Mouse (Mus musculus) frontal cortex, adult 2 months (tissue): ENCODE results near the gene Ap4s1. TPM values are rescaled to one million over a fixed set of nuclear protein-coding genes. Genes with fewer than 3 reads are reported as not detected.

ENCODE experiments used
- DNase-seq, 2 experiments: peaks; one replicate each; pipeline ENCODE4 v3.0.0; 2022; ENCODE audit warnings: low spot score in 1 of 2; ENCODE audit errors: extremely low spot score in 1 of 2
- polyA plus RNA-seq: library from polyadenylated mRNA; depleted of rRNA; stranded (reverse); fragments of >200 nt; gene quantifications from 2 replicates; pipeline ENCODE4 v1.2.3, GENCODE M21; 2012

The Ap4s1 gene
- polyA plus RNA-seq, 1 experiment = 57.1 TPM

DNA sequence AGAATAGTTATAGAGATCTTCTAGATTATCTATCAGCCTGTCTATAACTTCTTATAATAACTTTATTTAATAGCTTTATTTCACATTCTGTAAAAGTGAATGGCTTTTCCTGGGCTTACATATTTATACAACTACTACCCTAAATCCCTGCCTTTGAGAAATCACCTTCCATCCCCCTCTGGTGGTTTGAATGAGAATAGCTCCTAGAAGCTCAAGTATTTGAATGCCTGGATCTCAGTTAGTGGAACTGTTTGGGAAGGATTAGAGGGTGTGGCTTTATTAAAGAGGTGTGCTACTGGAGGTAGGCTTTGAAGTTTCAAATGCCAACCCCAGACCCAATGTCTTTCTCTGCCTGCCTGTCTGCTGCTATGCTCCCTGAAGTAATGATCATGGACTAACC lies 10.9 kb downstream of the Ap4s1 start:
- no peak for DNase-seq

DNA sequence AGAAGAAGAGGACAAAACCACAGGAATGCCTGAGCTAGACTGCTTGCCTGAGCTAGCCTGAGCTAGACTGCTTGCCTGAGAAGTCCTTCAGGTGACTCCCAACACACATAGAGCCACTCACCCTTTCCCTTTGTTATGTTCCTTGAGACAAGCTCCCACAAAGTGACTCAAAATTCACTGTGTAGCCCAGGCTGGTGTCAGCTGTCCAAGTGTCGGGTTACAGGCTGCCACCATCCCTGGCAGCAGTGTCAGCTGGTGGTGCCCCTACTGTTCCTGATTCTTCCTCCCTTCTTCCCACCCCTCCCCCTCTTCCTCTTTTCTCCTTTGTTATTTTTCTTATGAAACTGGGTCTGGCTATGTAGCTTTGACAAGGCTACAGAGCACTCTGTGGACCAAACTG lies 13.0 kb downstream of the Ap4s1 start:
- no peak for DNase-seq

DNA sequence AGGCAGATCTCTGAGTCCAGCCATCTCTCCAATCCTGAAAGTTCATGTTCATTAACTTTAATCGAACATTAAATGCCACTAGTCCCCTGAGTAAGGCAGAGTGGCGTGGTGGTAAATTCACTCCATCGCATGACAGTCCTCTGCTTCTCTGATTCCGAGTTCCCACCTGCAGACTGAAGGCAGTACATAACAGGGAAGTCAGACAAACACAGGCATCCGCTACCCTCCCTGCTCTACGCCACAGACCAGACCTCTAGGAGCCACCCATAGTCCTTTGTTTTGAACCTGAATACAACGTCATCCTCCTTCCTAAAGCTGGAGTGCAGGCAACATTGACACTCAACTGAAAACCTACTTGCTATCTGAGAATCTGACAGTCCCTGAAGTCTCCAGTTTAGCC lies 13.7 kb downstream of the Ap4s1 start:
- no peak for DNase-seq

DNA sequence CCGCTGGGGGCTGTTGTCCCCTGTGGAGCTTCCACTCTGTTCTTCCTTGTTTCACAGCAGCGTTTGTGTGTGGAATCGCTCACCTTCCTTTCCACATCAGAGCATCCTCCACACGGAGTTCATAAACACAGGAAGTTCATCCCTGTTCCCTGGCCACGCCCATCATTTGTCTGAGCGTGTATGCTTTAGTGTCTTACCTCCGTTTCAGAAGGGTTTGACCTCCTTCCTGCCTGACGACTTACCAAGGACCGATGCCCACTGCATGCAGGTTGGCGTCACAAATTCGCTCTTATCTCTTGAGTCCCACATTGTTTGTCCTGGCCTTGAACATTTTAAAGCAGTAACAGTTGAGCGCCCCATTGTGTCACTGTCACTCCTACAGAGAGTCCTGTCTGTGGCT lies 14.9 kb downstream of the Ap4s1 start:
- no peak for DNase-seq

GRCm38 (mm10) chr12:51706673-51707235 lies 15.9 kb downstream of the Ap4s1 start:
- DNase-seq = no peak

GRCm38 (mm10) chr12:51708941-51709686 lies 18.3 kb downstream of the Ap4s1 start:
- peak; percentile 86 to 89 for DNase-seq

- DNase-seq = peak in 1 of 2 experiments; percentile 53
Observed at GRCm38 (mm10) chr12:51709741-51710140, 18.9 kb downstream of the Ap4s1 start.

DNA sequence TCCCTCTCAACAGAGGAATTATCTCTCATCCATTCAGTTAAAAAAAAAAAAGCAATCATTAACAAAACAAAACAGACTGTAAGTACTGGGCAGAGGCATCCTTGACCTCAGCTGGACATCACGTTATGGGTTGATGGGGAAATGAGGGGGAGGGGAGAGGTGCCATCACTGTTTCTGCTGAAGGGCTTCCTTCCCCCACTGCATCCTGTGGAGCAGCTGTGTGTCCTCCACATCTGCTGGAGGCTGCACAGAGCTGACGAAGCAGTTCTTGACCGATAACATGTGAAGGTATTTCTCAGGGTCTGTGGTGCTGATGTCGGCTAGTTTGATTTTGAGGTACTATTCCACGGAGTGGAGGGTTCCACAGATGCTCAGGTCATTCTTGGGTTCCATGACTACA lies 19.3 kb downstream of the Ap4s1 start:
- DNase-seq = no peak

DNA sequence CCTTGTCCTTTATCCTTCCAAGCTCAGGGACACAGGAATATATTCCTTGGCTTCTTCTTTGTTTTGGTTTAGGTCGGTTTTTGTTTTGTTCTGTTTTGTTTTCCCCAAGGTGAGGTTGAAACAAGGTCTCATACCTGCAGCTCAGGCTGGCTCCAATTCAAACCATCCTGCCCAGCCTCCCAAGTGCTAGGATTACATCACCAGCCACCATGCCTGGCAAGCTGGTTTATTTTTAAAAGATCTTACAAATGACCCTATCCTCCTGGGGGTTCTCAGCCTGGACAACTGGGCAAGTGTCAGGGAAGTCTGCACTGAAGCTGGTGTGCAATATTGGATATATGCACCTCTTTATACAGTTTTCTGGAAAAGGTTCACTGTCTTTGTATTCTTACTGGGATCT lies 21.9 kb downstream of the Ap4s1 start:
- DNase-seq = no peak

DNA sequence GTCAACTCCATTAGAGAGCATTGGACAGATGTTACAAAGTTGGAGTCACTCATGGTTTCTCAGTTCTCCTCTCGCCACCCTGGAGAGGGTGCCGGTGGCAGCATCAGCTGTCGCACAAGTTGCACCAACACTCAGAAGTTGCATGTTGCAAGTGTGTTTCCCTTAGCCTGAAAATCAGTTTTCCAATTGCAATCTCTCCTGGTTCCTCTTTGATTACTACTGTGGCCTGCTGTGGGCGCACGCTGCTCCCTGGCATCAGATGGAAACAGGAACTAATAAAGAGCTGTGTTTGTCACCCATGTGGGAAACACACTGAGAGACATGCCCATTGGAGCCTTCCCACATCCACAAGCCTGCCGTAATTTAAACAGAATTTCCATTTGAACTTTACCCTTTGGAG lies 27.8 kb downstream of the Ap4s1 start:
- DNase-seq = no peak

DNA sequence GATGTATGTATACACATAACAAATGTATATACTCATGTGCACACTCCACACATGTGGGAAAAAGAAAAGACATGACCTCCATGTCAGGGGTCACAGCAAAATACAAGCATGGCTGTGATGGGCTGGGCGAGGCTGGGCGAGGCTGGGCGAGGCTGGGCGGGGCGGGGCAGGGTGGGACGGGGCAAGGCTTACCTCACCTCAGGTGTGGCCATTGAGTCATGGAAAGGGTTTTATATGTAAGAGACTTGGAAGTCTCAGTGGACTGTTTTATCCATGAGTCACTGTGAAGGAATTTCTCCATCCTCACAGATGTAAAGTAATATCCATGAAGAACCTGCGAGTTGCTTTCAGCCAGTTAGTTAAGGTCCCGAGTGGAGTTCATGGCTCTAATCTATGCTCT lies 31.0 kb downstream of the Ap4s1 start:
- DNase-seq = no peak

GRCm38 (mm10) chr12:51729058-51729457 lies 38.2 kb downstream of the Ap4s1 start:
- peak; percentile 58 to 64 for DNase-seq

- no peak for DNase-seq
Observed at GRCm38 (mm10) chr12:51729827-51730226, 39.0 kb downstream of the Ap4s1 start.

GRCm38 (mm10) chr12:51734605-51735211 lies 43.9 kb downstream of the Ap4s1 start:
- DNase-seq = no peak

- no peak for DNase-seq
Observed at GRCm38 (mm10) chr12:51735840-51736271, 45.0 kb downstream of the Ap4s1 start.

DNA sequence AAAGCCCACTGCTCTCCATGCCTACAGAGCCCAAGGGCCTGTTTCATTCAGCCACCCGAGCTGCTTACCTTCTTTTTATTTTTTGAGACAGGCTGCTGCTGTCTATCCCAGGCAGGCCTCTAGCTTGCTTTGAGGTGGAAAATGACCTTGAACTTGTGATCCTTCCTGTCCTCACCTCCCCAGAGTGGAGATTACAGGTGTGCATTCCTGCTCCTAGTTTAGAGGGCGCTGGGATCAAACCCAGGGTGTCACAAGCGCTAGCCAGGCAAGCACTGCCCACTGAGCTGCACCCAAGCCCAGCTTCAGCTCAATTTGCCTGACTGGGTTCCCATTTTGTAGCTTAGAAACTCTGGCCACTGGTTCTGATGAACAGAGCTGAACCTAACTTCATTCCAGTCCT lies 45.5 kb downstream of the Ap4s1 start:
- DNase-seq = no peak

GRCm38 (mm10) chr12:51736807-51737206 lies 46.0 kb downstream of the Ap4s1 start:
- DNase-seq = no peak

DNA sequence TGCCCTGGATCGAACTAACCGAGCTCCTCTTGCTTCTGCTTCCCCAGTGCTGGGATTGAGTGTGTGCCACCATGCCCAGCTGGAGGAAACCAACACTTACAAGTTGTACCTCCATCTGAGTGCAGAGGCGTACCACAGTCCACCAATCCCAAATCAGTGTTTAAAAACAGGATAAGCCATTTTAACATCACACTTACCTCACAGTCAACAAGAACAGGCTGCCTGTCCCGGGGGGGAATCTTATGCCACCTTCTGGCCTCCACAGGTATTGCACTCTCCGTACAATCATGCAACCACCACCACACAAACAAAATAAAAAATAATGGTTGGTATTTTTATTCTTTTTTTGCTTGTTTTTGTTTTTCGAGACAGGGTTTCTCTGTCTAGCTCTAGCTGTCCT lies 50.9 kb downstream of the Ap4s1 start:
- DNase-seq = no peak

DNA sequence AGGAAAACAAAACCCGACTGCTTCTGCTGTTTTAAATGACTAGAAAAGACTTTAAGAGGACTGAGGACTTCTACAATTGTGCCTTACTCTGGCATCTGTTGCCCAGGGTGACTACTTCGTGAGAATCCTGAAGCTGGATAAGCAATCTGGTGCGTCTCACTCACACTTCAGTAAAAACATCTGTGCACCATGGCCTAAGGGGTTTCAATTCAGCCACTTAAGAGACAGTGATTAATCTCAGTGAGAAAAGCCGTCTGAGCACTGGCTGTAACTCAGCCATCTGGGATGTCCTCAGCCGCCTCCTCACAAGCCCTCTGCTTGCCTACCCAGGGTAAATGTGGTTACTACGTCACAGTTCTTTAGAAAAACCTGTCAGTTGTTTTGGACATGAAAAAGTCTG lies 54.1 kb downstream of the Ap4s1 start:
- DNase-seq = no peak

DNA sequence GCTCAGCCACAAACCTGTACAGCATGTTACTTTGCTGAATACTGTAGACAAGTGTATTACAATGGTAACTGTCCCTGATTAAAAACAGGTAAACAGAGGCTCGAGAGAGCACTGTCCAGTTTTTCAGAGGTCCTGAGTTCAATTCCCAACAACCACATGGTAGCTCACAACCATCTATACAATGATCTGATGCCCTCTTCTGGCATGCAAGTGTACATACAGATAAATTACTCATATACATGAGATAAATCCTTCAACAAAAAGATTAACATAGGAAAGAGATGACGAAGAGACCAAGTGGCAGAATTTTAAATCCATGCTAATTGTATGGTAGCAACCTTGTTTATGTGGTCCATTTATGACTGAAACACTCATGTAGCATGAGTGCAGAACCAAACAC lies 56.5 kb downstream of the Ap4s1 start:
- no peak for DNase-seq

DNA sequence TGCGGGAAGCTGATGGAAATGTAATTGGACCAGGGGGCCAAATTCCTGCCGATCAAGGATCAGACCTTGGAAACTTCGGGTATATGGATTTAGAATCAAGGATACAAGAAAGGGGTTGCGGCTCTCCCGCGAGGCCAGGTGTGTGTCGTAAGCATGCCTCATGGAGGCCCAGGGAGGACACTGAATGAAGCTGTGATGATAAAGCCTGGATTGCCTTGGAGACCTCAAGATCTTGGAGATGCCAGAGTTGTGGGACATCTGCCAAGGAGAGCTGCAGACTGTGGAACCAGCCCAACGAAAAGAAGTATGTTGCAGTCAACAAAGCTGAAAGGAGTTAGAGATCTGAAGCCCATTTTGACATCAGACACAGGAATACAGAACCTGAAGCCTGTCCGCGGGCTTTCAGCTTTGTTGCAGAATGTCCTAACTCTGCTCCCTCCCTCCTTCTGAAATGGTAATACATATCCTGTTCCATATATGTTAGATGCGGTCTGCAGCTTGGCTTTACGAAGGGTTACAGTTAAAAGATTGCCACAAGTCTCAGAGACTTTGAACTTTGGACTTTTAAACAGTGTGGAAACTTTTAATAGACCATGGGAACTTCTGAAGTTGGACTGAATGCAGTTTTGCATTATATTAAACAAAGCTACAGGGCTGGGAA lies 65.2 kb downstream of the Ap4s1 start:
- no peak for DNase-seq

GRCm38 (mm10) chr12:51756599-51756961 lies 65.7 kb downstream of the Ap4s1 start:
- DNase-seq = no peak
